Mouse (Mus musculus) kidney, postnatal 14 days (tissue): ENCODE data around the gene Nphp1.

Source experiments
- DNase-seq: peaks from one replicate; pipeline ENCODE4 v3.0.0; 2022; ENCODE audit warnings: mixed read lengths

Gene Nphp1

GRCm38 (mm10) chr2:127788440-127789116 is at the start of gene Nphp1:
Nphp1 (minus strand) TSS chr2:127788897.
- DNase-seq = peak; percentile 93

- peak; percentile 23 for DNase-seq
These were observed 44.1 kb upstream of the Nphp1 start for GRCm38 (mm10) chr2:127832833-127833190.

GRCm38 (mm10) chr2:127832103-127832832 is 43.6 kb upstream of the Nphp1 start:
- DNase-seq = no peak

- peak; percentile 97 for DNase-seq
These were observed 42.9 kb upstream of the Nphp1 start, which contains the start of gene Bub1 for GRCm38 (mm10) chr2:127831401-127832102. Bub1 (minus strand) TSS chr2:127831865.

GRCm38 (mm10) chr2:127791919-127792603 is 3.4 kb upstream of the Nphp1 start, which contains the start of gene Mtln:
Mtln (minus strand) TSS chr2:127792488.
- DNase-seq = peak; percentile 92

- no peak for DNase-seq
These were observed 1.1 kb upstream of the Nphp1 start for GRCm38 (mm10) chr2:127789651-127790270.

- DNase-seq = no peak
These were observed 441 bp upstream of the Nphp1 start for GRCm38 (mm10) chr2:127789138-127789537.

- DNase-seq = no peak
These were observed 1.5 kb downstream of the Nphp1 start for GRCm38 (mm10) chr2:127787226-127787625.

GRCm38 (mm10) chr2:127778451-127778850 is 10.2 kb downstream of the Nphp1 start:
- DNase-seq = no peak

GRCm38 (mm10) chr2:127775013-127775412 is 13.7 kb downstream of the Nphp1 start:
- DNase-seq = no peak

- no peak for DNase-seq
These were observed 14.1 kb downstream of the Nphp1 start for GRCm38 (mm10) chr2:127774578-127774941.

- no peak for DNase-seq
These were observed 14.6 kb downstream of the Nphp1 start for GRCm38 (mm10) chr2:127773938-127774577.

- DNase-seq = no peak
These were observed 27.1 kb downstream of the Nphp1 start for GRCm38 (mm10) chr2:127761587-127761986.

GRCm38 (mm10) chr2:127760429-127761000 is 28.2 kb downstream of the Nphp1 start:
- no peak for DNase-seq

GRCm38 (mm10) chr2:127760014-127760413 is 28.7 kb downstream of the Nphp1 start:
- no peak for DNase-seq

- DNase-seq = no peak
These were observed 29.4 kb downstream of the Nphp1 start for GRCm38 (mm10) chr2:127759157-127759880.

- no peak for DNase-seq
These were observed 31.5 kb downstream of the Nphp1 start for GRCm38 (mm10) chr2:127757171-127757570.

- no peak for DNase-seq
These were observed 34.6 kb downstream of the Nphp1 start for GRCm38 (mm10) chr2:127754113-127754512.

GRCm38 (mm10) chr2:127751849-127752610 is 36.7 kb downstream of the Nphp1 start:
- DNase-seq = no peak

- no peak for DNase-seq
These were observed 39.3 kb downstream of the Nphp1 start for GRCm38 (mm10) chr2:127749376-127749775.
